Mouse (Mus musculus): ENCODE data around the gene Ntrk3. TPM values are rescaled to one million over a fixed set of nuclear protein-coding genes. Genes with fewer than 3 reads are reported as not detected.

Gene Ntrk3
- polyA plus RNA-seq, 1 experiment from 2014 or later = 1.3 TPM

- H3K36me3 ChIP-seq (ENCODE audit: control insufficient read depth, insufficient read depth, low read length) = no peaks in the 10 kb centered on the region
- no peak overlapping the region for H3K4me2 ChIP-seq (ENCODE audit: low read length)
- no peak overlapping the region for H3K4me3 ChIP-seq (ENCODE audit: control insufficient read depth in 1 of 2, insufficient read depth in 1 of 2, low read depth in 1 of 2, low read length in 2 of 2)
- no peaks in the 10 kb centered on the region for H3K4me1 ChIP-seq (ENCODE audit: control insufficient read depth in 2 of 2, insufficient read depth in 2 of 2, low read length in 2 of 2)
- no peak for ATAC-seq (ENCODE audit: insufficient number of reproducible peaks, insufficient read depth, low FRiP score, low read depth)
- no peaks in the 10 kb centered on the region for H3K9me3 ChIP-seq (ENCODE audit: control insufficient read depth, low read length)
- H3K27ac ChIP-seq (replicated peaks in 1 of 2; ENCODE audit: control insufficient read depth in 1 of 2, insufficient read depth in 1 of 2, low read depth in 2 of 2, low read length in 2 of 2) = no peak overlapping the region
- 67% methylated on average over 2 of the region's 2 CpGs for WGBS
- H3K27me3 ChIP-seq (ENCODE audit: control insufficient read depth, insufficient read depth, low read length) = no peaks in the 10 kb centered on the region
- no peak overlapping the region for H3K9ac ChIP-seq (ENCODE audit: low read length)
Measured at GRCm38 (mm10) chr7:78448841-78449240, 289.0 kb downstream of the Ntrk3 start.

GRCm38 (mm10) chr7:78443373-78444036 lies 294.3 kb downstream of the Ntrk3 start:
- Histone ChIP-seq H3K9me3 (ENCODE audit: control insufficient read depth, low read length) (no peaks in the 10 kb centered on the region), H3K36me3 (ENCODE audit: control insufficient read depth, insufficient read depth, low read length) (no peaks in the 10 kb centered on the region), H3K27me3 (ENCODE audit: control insufficient read depth, insufficient read depth, low read length) (no peaks in the 10 kb centered on the region), H3K4me1 (ENCODE audit: control insufficient read depth in 2 of 2, insufficient read depth in 2 of 2, low read length in 2 of 2) (no peaks in the 10 kb centered on the region), H3K4me3 (ENCODE audit: control insufficient read depth in 1 of 2, insufficient read depth in 1 of 2, low read depth in 1 of 2, low read length in 2 of 2) (no peak overlapping the region), H3K4me2 (ENCODE audit: low read length) (no peak overlapping the region), H3K9ac (ENCODE audit: low read length) (no peak overlapping the region), H3K27ac (replicated peaks in 1 of 2; ENCODE audit: control insufficient read depth in 1 of 2, insufficient read depth in 1 of 2, low read depth in 2 of 2, low read length in 2 of 2) (no peak overlapping the region)
- no peak for ATAC-seq (ENCODE audit: insufficient number of reproducible peaks, insufficient read depth, low FRiP score, low read depth)
- 71% methylated on average over 5 of the region's 5 CpGs for WGBS

GRCm38 (mm10) chr7:78441706-78442105 lies 296.1 kb downstream of the Ntrk3 start:
- H3K27me3 ChIP-seq (ENCODE audit: control insufficient read depth, insufficient read depth, low read length) = no peaks in the 10 kb centered on the region
- no peaks in the 10 kb centered on the region for H3K36me3 ChIP-seq (ENCODE audit: control insufficient read depth, insufficient read depth, low read length)
- H3K4me2 ChIP-seq (ENCODE audit: low read length) = no peak overlapping the region
- ATAC-seq (ENCODE audit: insufficient number of reproducible peaks, insufficient read depth, low FRiP score, low read depth) = no peak
- no peaks in the 10 kb centered on the region for H3K4me1 ChIP-seq (ENCODE audit: control insufficient read depth in 2 of 2, insufficient read depth in 2 of 2, low read length in 2 of 2)
- H3K27ac ChIP-seq (replicated peaks in 1 of 2; ENCODE audit: control insufficient read depth in 1 of 2, insufficient read depth in 1 of 2, low read depth in 2 of 2, low read length in 2 of 2) = no peak overlapping the region
- H3K9ac ChIP-seq (ENCODE audit: low read length) = no peak overlapping the region
- no peak overlapping the region for H3K4me3 ChIP-seq (ENCODE audit: control insufficient read depth in 1 of 2, insufficient read depth in 1 of 2, low read depth in 1 of 2, low read length in 2 of 2)
- no peaks in the 10 kb centered on the region for H3K9me3 ChIP-seq (ENCODE audit: control insufficient read depth, low read length)

- no peak overlapping the region for H3K9ac ChIP-seq (ENCODE audit: low read length)
- H3K9me3 ChIP-seq (ENCODE audit: control insufficient read depth, low read length) = no peaks in the 10 kb centered on the region
- ATAC-seq (ENCODE audit: insufficient number of reproducible peaks, insufficient read depth, low FRiP score, low read depth) = no peak
- H3K36me3 ChIP-seq (ENCODE audit: control insufficient read depth, insufficient read depth, low read length) = no peaks in the 10 kb centered on the region
- no peaks in the 10 kb centered on the region for H3K4me1 ChIP-seq (ENCODE audit: control insufficient read depth in 2 of 2, insufficient read depth in 2 of 2, low read length in 2 of 2)
- WGBS = 83% methylated on average over 3 of the region's 3 CpGs
- H3K4me3 ChIP-seq (ENCODE audit: control insufficient read depth in 1 of 2, insufficient read depth in 1 of 2, low read depth in 1 of 2, low read length in 2 of 2) = no peak overlapping the region
- no peak overlapping the region for H3K4me2 ChIP-seq (ENCODE audit: low read length)
- H3K27ac ChIP-seq (replicated peaks in 1 of 2; ENCODE audit: control insufficient read depth in 1 of 2, insufficient read depth in 1 of 2, low read depth in 2 of 2, low read length in 2 of 2) = no peak overlapping the region
- H3K27me3 ChIP-seq (ENCODE audit: control insufficient read depth, insufficient read depth, low read length) = no peaks in the 10 kb centered on the region
Measured at GRCm38 (mm10) chr7:78440896-78441295, 296.9 kb downstream of the Ntrk3 start.

- H3K27ac ChIP-seq (replicated peaks in 1 of 2; ENCODE audit: control insufficient read depth in 1 of 2, insufficient read depth in 1 of 2, low read depth in 2 of 2, low read length in 2 of 2) = no peak overlapping the region
- no peaks in the 10 kb centered on the region for H3K27me3 ChIP-seq (ENCODE audit: control insufficient read depth, insufficient read depth, low read length)
- ATAC-seq (ENCODE audit: insufficient number of reproducible peaks, insufficient read depth, low FRiP score, low read depth) = no peak
- H3K4me2 ChIP-seq (ENCODE audit: low read length) = no peak overlapping the region
- H3K9me3 ChIP-seq (ENCODE audit: control insufficient read depth, low read length) = no peaks in the 10 kb centered on the region
- 89% methylated on average over 6 of the region's 6 CpGs for WGBS
- no peak overlapping the region for H3K4me3 ChIP-seq (ENCODE audit: control insufficient read depth in 1 of 2, insufficient read depth in 1 of 2, low read depth in 1 of 2, low read length in 2 of 2)
- no peaks in the 10 kb centered on the region for H3K36me3 ChIP-seq (ENCODE audit: control insufficient read depth, insufficient read depth, low read length)
- no peak overlapping the region for H3K9ac ChIP-seq (ENCODE audit: low read length)
- H3K4me1 ChIP-seq (ENCODE audit: control insufficient read depth in 2 of 2, insufficient read depth in 2 of 2, low read length in 2 of 2) = no peaks in the 10 kb centered on the region
Measured at GRCm38 (mm10) chr7:78440476-78440875, 297.3 kb downstream of the Ntrk3 start.

- no peak for ATAC-seq (ENCODE audit: insufficient number of reproducible peaks, insufficient read depth, low FRiP score, low read depth)
- Histone ChIP-seq H3K27me3 (ENCODE audit: control insufficient read depth, insufficient read depth, low read length) (no peaks in the 10 kb centered on the region), H3K9ac (ENCODE audit: low read length) (no peak overlapping the region), H3K36me3 (ENCODE audit: control insufficient read depth, insufficient read depth, low read length) (no peaks in the 10 kb centered on the region), H3K9me3 (ENCODE audit: control insufficient read depth, low read length) (no peaks in the 10 kb centered on the region), H3K4me3 (ENCODE audit: control insufficient read depth in 1 of 2, insufficient read depth in 1 of 2, low read depth in 1 of 2, low read length in 2 of 2) (no peak overlapping the region), H3K4me2 (ENCODE audit: low read length) (no peak overlapping the region), H3K4me1 (ENCODE audit: control insufficient read depth in 2 of 2, insufficient read depth in 2 of 2, low read length in 2 of 2) (no peaks in the 10 kb centered on the region), H3K27ac (replicated peaks in 1 of 2; ENCODE audit: control insufficient read depth in 1 of 2, insufficient read depth in 1 of 2, low read depth in 2 of 2, low read length in 2 of 2) (no peak overlapping the region)
- 64% methylated on average over 8 of the region's 9 CpGs for WGBS
Measured at GRCm38 (mm10) chr7:78439361-78440120, 298.3 kb downstream of the Ntrk3 start.

GRCm38 (mm10) chr7:78433617-78434144 lies 304.1 kb downstream of the Ntrk3 start:
- ATAC-seq (ENCODE audit: insufficient number of reproducible peaks, insufficient read depth, low FRiP score, low read depth) = no peak
- H3K36me3 ChIP-seq (ENCODE audit: control insufficient read depth, insufficient read depth, low read length) = no peaks in the 10 kb centered on the region
- H3K9me3 ChIP-seq (ENCODE audit: control insufficient read depth, low read length) = no peaks in the 10 kb centered on the region
- H3K4me3 ChIP-seq (ENCODE audit: control insufficient read depth in 1 of 2, insufficient read depth in 1 of 2, low read depth in 1 of 2, low read length in 2 of 2) = no peak overlapping the region
- no peak overlapping the region for H3K4me2 ChIP-seq (ENCODE audit: low read length)
- no peaks in the 10 kb centered on the region for H3K27me3 ChIP-seq (ENCODE audit: control insufficient read depth, insufficient read depth, low read length)
- no peak overlapping the region for H3K9ac ChIP-seq (ENCODE audit: low read length)
- H3K4me1 ChIP-seq (ENCODE audit: control insufficient read depth in 2 of 2, insufficient read depth in 2 of 2, low read length in 2 of 2) = 0 out of 4 replicates have a peak, but pooled peaks cover 0 to 2% of the 10 kb centered on the region in 2 experiments
- 23% methylated on average over 5 of the region's 5 CpGs for WGBS
- no peak overlapping the region for H3K27ac ChIP-seq (replicated peaks in 1 of 2; ENCODE audit: control insufficient read depth in 1 of 2, insufficient read depth in 1 of 2, low read depth in 2 of 2, low read length in 2 of 2)

Measured in heart, embryonic 14.5 days (tissue).